Mouse (Mus musculus): ENCODE measurements at regions not wholly inside any gene's neighbourhood (a gene's known extent, or its start where the extent isn't known, plus 50 kb on each side); places are given as distances from the start of the nearest gene placed in this dataset.

GRCm38 (mm10) chr4:55605541-55605940 lies 73.3 kb upstream of the Klf4 start:
- TF ChIP-seq POLR2A (IDR thresholded peaks at IDR 0.05; ENCODE audit: extremely low read depth, insufficient read depth, low read length), result no peak
- TF ChIP-seq CTCF (IDR thresholded peaks at IDR 0.05; ENCODE audit: extremely low read depth, insufficient read depth, low read length), result no peak
